Mouse (Mus musculus) forebrain, embryonic 11.5 days (tissue): ENCODE data around the gene Mfap1b. TPM values are rescaled to one million over a fixed set of nuclear protein-coding genes. Genes with fewer than 3 reads are reported as not detected.
"Not testable (repeated sequence)": the region's sequence is repeated elsewhere in the genome, so short reads cannot be mapped to it uniquely, and the experiment has no call there.

Experiments
- ATAC-seq: fragments of 200-750 bp; cut with Nextera tagmentation; replicated peaks from 2 replicates; pipeline ENCODE4 v1.8.0; 2017; ENCODE audit warnings: moderate TSS enrichment; ENCODE audit not compliant: low FRiP score
- DNase-seq: peaks from one replicate; pipeline ENCODE4 v3.0.0-alpha.2; 2017; ENCODE audit warnings: low spot score
- H3K27ac ChIP-seq: fragments of 300-500 bp; sonication (generic); 2 replicates; pipeline ENCODE4 v1.5.1; 2014; ENCODE audit warnings: low read depth, low read length
- H3K27me3 ChIP-seq: fragments of 300-500 bp; sonication (generic); 2 replicates; pipeline ENCODE4 v1.6.1; 2014; ENCODE audit warnings: mild to moderate bottlenecking, low read length, mixed read lengths; ENCODE audit not compliant: control insufficient read depth, insufficient read depth
- H3K36me3 ChIP-seq: fragments of 300-500 bp; sonication (generic); 2 replicates; pipeline ENCODE4 v1.6.1; 2014; ENCODE audit warnings: mild to moderate bottlenecking, low read length, moderate library complexity, mixed read lengths; ENCODE audit not compliant: control insufficient read depth, insufficient read depth
- H3K4me1 ChIP-seq: fragments of 300-500 bp; sonication (generic); replicated peaks from 2 replicates; pipeline ENCODE4 v1.6.1; 2014; ENCODE audit warnings: low read length, mixed read lengths; ENCODE audit not compliant: control insufficient read depth, insufficient read depth
- H3K4me2 ChIP-seq: fragments of 300-500 bp; sonication (generic); 2 replicates; pipeline ENCODE4 v1.6.1; 2014; ENCODE audit warnings: low read depth, mild to moderate bottlenecking, low read length, moderate library complexity, mixed read lengths; ENCODE audit not compliant: severe bottlenecking
- H3K4me3 ChIP-seq: fragments of 300-500 bp; sonication (generic); 2 replicates; pipeline ENCODE4 v1.5.1; 2014; ENCODE audit warnings: low read depth, low read length
- H3K9ac ChIP-seq: fragments of 300-500 bp; sonication (generic); 2 replicates; pipeline ENCODE4 v1.6.1; 2014; ENCODE audit warnings: low read length
- H3K9me3 ChIP-seq: fragments of 300-500 bp; sonication (generic); 2 replicates; pipeline ENCODE4 v1.6.1; 2016; ENCODE audit warnings: low read length, mixed read lengths; ENCODE audit not compliant: control insufficient read depth
- WGBS: fragments of 180-500 bp; shearing (Covaris S2); extraction: QIAGEN DNeasy Blood & Tissue Kit; methylation state at CpG from one replicate; pipeline ENCODE4 v1.1.7; 2014; 5-methylcytosine and 5-hydroxymethylcytosine counted together
- polyA plus RNA-seq: library from polyadenylated mRNA; unstranded; fragments of >200 nt; fragmentation: Nextera tagmentation; extraction: Ambion mirVana; gene quantifications from 2 replicates; pipeline ENCODE4 v1.2.1, GENCODE M21; 2014

Gene Mfap1b
- polyA plus RNA-seq = 62.6 and 64.1 TPM in 2 replicates

- DNase-seq (peak; percentile 83), ATAC-seq (peak; percentile 95)
- not testable (repeated sequence) for H3K27me3 ChIP-seq, H3K27ac ChIP-seq, H3K9me3 ChIP-seq, H3K4me1 ChIP-seq, H3K36me3 ChIP-seq
- H3K4me2 ChIP-seq = peak within 1 kb of the TSS; percentile 60
- H3K9ac ChIP-seq = peak within 1 kb of the TSS; percentile 52
- WGBS = 7% methylated on average over 38 of the region's 41 CpGs
- H3K4me3 ChIP-seq = peak within 1 kb of the TSS; percentile 58
Measured at GRCm38 (mm10) chr2:121473301-121474179, at the start of gene Mfap1b. TSS of gene Mfap1b (minus strand) at chr2:121474067.

GRCm38 (mm10) chr2:121522830-121523229 lies 49.0 kb upstream of the Mfap1b start:
- H3K4me3 ChIP-seq, ATAC-seq, H3K4me2 ChIP-seq, H3K9ac ChIP-seq, H3K4me1 ChIP-seq, H3K9me3 ChIP-seq, H3K36me3 ChIP-seq, DNase-seq, H3K27ac ChIP-seq, H3K27me3 ChIP-seq: not testable (repeated sequence)
- 95% methylated on average over 3 of the region's 3 CpGs for WGBS

GRCm38 (mm10) chr2:121522006-121522405 lies 48.1 kb upstream of the Mfap1b start:
- no peaks in the 10 kb centered on the region for H3K27me3 ChIP-seq
- peaks cover 6% of the 10 kb centered on the region; the same call in 1 of the 2 replicates for H3K36me3 ChIP-seq
- H3K9me3 ChIP-seq = no peaks in the 10 kb centered on the region
- DNase-seq = no peak
- 94% methylated on average over 2 of the region's 2 CpGs for WGBS
- H3K4me3 ChIP-seq = no peak overlapping the region
- no peak overlapping the region for H3K9ac ChIP-seq
- no peaks in the 10 kb centered on the region for H3K4me1 ChIP-seq
- ATAC-seq = no peak
- no peak overlapping the region for H3K27ac ChIP-seq
- H3K4me2 ChIP-seq = no peak overlapping the region

GRCm38 (mm10) chr2:121518711-121519110 lies 44.8 kb upstream of the Mfap1b start:
- not testable (repeated sequence) for H3K36me3 ChIP-seq, H3K27me3 ChIP-seq, H3K4me2 ChIP-seq, H3K9me3 ChIP-seq, ATAC-seq, H3K4me3 ChIP-seq, H3K27ac ChIP-seq, H3K4me1 ChIP-seq, DNase-seq, H3K9ac ChIP-seq
- WGBS = 93% methylated on average over 4 of the region's 4 CpGs

- Histone ChIP-seq H3K36me3 (peaks cover 2% of the 10 kb centered on the region; the same call in 1 of the 2 replicates), H3K4me1 (no peaks in the 10 kb centered on the region), H3K4me2 (no peak overlapping the region), H3K27ac (no peak overlapping the region), H3K4me3 (no peak overlapping the region), H3K27me3 (no peaks in the 10 kb centered on the region), H3K9me3 (no peaks in the 10 kb centered on the region), H3K9ac (no peak overlapping the region)
- 92% methylated on average over 5 of the region's 5 CpGs for WGBS
- ATAC-seq = no peak
- no peak for DNase-seq
Measured at GRCm38 (mm10) chr2:121518106-121518505, 44.2 kb upstream of the Mfap1b start.

GRCm38 (mm10) chr2:121514211-121514610 lies 40.3 kb upstream of the Mfap1b start:
- Histone ChIP-seq H3K36me3 (no peaks in the 10 kb centered on the region; the same call in 1 of the 2 replicates), H3K4me3 (no peak overlapping the region), H3K4me2 (no peak overlapping the region), H3K9ac (no peak overlapping the region), H3K27ac (no peak overlapping the region), H3K27me3 (no peaks in the 10 kb centered on the region), H3K9me3 (no peaks in the 10 kb centered on the region), H3K4me1 (no peaks in the 10 kb centered on the region)
- DNase-seq (no peak), ATAC-seq (no peak)
- WGBS = 98% methylated on average over 4 of the region's 4 CpGs

GRCm38 (mm10) chr2:121512991-121513765 lies 39.3 kb upstream of the Mfap1b start:
- H3K36me3 ChIP-seq, H3K4me1 ChIP-seq, H3K9ac ChIP-seq, H3K27ac ChIP-seq, H3K9me3 ChIP-seq, H3K4me3 ChIP-seq, H3K27me3 ChIP-seq, H3K4me2 ChIP-seq, ATAC-seq, DNase-seq: not testable (repeated sequence)
- WGBS = 96% methylated on average over 4 of the region's 5 CpGs

GRCm38 (mm10) chr2:121511401-121511800 lies 37.5 kb upstream of the Mfap1b start:
- H3K27ac ChIP-seq = no peak overlapping the region
- H3K9ac ChIP-seq = no peak overlapping the region
- H3K9me3 ChIP-seq = no peaks in the 10 kb centered on the region
- no peak overlapping the region for H3K4me3 ChIP-seq
- H3K27me3 ChIP-seq = no peaks in the 10 kb centered on the region
- H3K36me3 ChIP-seq = no peaks in the 10 kb centered on the region; the same call in 1 of the 2 replicates
- no peak overlapping the region for H3K4me2 ChIP-seq
- H3K4me1 ChIP-seq = no peaks in the 10 kb centered on the region; the same call in 1 of the 2 replicates
- no peak for ATAC-seq
- 96% methylated on average over 8 of the region's 8 CpGs for WGBS
- DNase-seq = no peak
